Mouse (Mus musculus): ENCODE data around the gene Cacng2.

Gene Cacng2

GRCm38 (mm10) chr15:77949061-77949460 lies 170.8 kb downstream of the Cacng2 start:
- no peak for DNase-seq (ENCODE audit: extremely low spot score)

- DNase-seq (ENCODE audit: extremely low spot score) = no peak
Observed at GRCm38 (mm10) chr15:77945711-77946110, 174.1 kb downstream of the Cacng2 start.
